Mouse (Mus musculus) olfactory bulb, adult 2 months (tissue): ENCODE measurements around the gene Zmynd12. TPM values are rescaled to one million over a fixed set of nuclear protein-coding genes. Genes with fewer than 3 reads are reported as not detected.

Source experiments
- H3K27ac ChIP-seq: fragments of 200-500 bp; 2 replicates; pipeline ENCODE4 v1.5.1; 2012; ENCODE audit warnings: low read depth, low read length; ENCODE audit not compliant: insufficient read depth
- H3K4me1 ChIP-seq: fragments of 200-500 bp; 2 replicates; pipeline ENCODE4 v1.6.1; 2012; ENCODE audit warnings: low read length; ENCODE audit not compliant: control insufficient read depth, insufficient read depth
- H3K4me3 ChIP-seq: fragments of 200-500 bp; 2 replicates; pipeline ENCODE4 v1.5.1; 2012; ENCODE audit warnings: mild to moderate bottlenecking, low read depth, low read length, moderate library complexity; ENCODE audit not compliant: insufficient read depth
- CTCF ChIP-seq: fragments of 200-500 bp; IDR thresholded peaks from 2 replicates; pipeline ENCODE4 v1.5.1; 2012; ENCODE audit warnings: low read depth, mild to moderate bottlenecking, low read length, moderate library complexity; ENCODE audit not compliant: insufficient read depth
- POLR2A ChIP-seq: fragments of 200-500 bp; IDR thresholded peaks from 2 replicates; pipeline ENCODE4 v1.6.1; 2012; ENCODE audit warnings: mild to moderate bottlenecking, low read depth, low read length, moderate library complexity; ENCODE audit not compliant: insufficient read depth
- WGBS: fragments of 180-500 bp; shearing (Covaris S2); methylation state at CpG from one replicate; pipeline ENCODE4 v1.1.7; 2018; 5-methylcytosine and 5-hydroxymethylcytosine counted together
- polyA plus RNA-seq: library from polyadenylated mRNA; stranded (reverse); fragments of >200 nt; gene quantifications from 2 replicates; pipeline ENCODE4 v1.2.4, GENCODE M21; 2012; ENCODE audit warnings: low replicate concordance; ENCODE audit not compliant: missing spikeins, insufficient read depth, insufficient read length

The Zmynd12 gene
- polyA plus RNA-seq, 1 experiment = not detected

GRCm38 (mm10) chr4:119462457-119462856 is 39.8 kb downstream of the Zmynd12 start:
- Histone ChIP-seq H3K4me3 (no peak overlapping the region), H3K4me1 (peaks cover 25% of the 10 kb centered on the region), H3K27ac (peak overlapping the region; percentile 71)
- no peak for TF ChIP-seq CTCF
- TF ChIP-seq POLR2A = no peak
- 85% methylated on average over 3 of the region's 3 CpGs for WGBS

GRCm38 (mm10) chr4:119462858-119463755 is 40.5 kb downstream of the Zmynd12 start:
- H3K27ac ChIP-seq = peak overlapping the region; percentile 71
- WGBS = 11% methylated on average over 11 of the region's 11 CpGs
- TF ChIP-seq POLR2A (no peak), CTCF (no peak)
- peaks cover 28% of the 10 kb centered on the region for H3K4me1 ChIP-seq
- no peak overlapping the region for H3K4me3 ChIP-seq

GRCm38 (mm10) chr4:119463756-119464419 is 41.3 kb downstream of the Zmynd12 start:
- peak overlapping the region; percentile 71 for H3K27ac ChIP-seq
- H3K4me3 ChIP-seq = no peak overlapping the region
- WGBS = 59% methylated on average over 13 of the region's 13 CpGs
- peaks cover 30% of the 10 kb centered on the region for H3K4me1 ChIP-seq
- TF ChIP-seq CTCF (no peak), POLR2A (no peak)

DNA sequence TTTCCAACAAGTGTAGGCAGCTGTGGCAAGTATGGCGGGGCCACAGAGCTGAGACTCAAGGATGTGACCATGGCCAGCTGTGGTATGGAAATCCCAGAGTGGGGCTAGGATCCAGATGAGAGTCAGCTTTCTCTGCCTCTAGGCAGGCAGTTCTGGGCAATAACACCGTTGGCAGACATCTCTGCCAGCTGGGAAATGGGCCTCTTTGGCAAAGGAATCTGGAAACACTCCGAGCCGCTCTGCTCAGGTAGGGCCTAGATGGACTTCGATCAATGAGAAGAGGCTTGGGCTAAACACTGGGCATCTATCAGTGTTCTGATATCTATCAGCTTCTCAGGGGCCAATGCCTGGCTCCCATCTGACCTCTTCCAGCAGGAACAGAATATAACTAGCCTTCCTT is 43.2 kb downstream of the Zmynd12 start:
- H3K27ac ChIP-seq = no peak overlapping the region
- TF ChIP-seq POLR2A = no peak
- TF ChIP-seq CTCF = no peak
- peaks cover 26% of the 10 kb centered on the region for H3K4me1 ChIP-seq
- H3K4me3 ChIP-seq = no peak overlapping the region
- 86% methylated on average over 5 of the region's 5 CpGs for WGBS

GRCm38 (mm10) chr4:119467720-119468380 is 45.2 kb downstream of the Zmynd12 start:
- Histone ChIP-seq H3K4me3 (no peak overlapping the region), H3K27ac (no peak overlapping the region), H3K4me1 (peaks cover 16% of the 10 kb centered on the region)
- TF ChIP-seq CTCF (no peak), POLR2A (no peak)
- 65% methylated on average over 16 of the region's 16 CpGs for WGBS

DNA sequence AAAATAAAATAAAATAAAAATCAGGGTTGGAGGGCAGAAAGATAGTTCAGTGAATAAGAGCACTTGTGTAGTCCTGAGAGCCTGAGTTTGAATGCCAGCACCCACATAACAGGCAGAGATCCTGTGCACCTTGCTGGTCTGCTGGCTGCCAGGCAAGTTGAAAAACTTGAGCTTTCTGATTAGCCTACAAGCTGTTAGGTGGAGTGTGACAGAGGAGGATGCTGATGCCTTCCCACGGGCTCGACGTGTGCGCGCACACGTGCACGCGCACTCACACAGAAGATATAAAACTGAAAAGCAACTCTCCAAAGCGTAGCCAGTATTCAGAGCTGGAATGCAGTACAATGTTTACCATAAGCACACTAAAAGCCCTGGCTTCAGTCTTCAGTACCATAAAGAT is 49.9 kb downstream of the Zmynd12 start:
- TF ChIP-seq CTCF = no peak
- TF ChIP-seq POLR2A = no peak
- 84% methylated on average over 9 of the region's 9 CpGs for WGBS
- no peak overlapping the region for H3K4me3 ChIP-seq
- peaks cover 5% of the 10 kb centered on the region; the same call in 1 of the 2 replicates for H3K4me1 ChIP-seq
- H3K27ac ChIP-seq = no peak overlapping the region

DNA sequence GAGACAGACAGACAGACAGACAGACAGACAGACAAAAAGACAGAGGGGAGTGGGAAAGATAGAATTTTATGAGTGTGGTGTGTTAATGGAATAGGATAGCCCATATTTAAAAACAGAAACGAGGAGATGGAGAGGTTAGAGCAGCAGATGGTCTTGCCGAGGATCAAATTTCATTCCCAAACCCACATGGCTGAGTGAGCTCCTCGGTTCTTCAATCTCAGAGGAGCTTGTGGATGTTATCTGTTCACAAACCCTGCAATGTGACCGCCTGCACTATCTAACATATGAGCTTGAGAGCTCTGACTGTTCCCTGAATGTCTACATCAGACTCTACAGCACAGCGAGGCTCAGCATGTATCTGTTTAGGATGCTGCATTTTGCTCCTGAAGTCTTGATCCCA is 50.5 kb downstream of the Zmynd12 start:
- H3K4me1 ChIP-seq = peaks cover 2% of the 10 kb centered on the region; the same call in 1 of the 2 replicates
- WGBS = 74% methylated on average over 5 of the region's 5 CpGs
- H3K4me3 ChIP-seq = no peak overlapping the region
- H3K27ac ChIP-seq = no peak overlapping the region
- TF ChIP-seq POLR2A (no peak), CTCF (no peak)

- Histone ChIP-seq H3K27ac (no peak overlapping the region), H3K4me1 (0 out of 2 replicates have a peak, but pooled peaks cover 3% of the 10 kb centered on the region), H3K4me3 (no peak overlapping the region)
- TF ChIP-seq CTCF (no peak), POLR2A (no peak)
- WGBS = 64% methylated on average over 9 of the region's 9 CpGs
Observed at GRCm38 (mm10) chr4:119483051-119483450, 60.4 kb downstream of the Zmynd12 start.

- H3K4me1 ChIP-seq = 0 out of 2 replicates have a peak, but pooled peaks cover 3% of the 10 kb centered on the region
- no peak for TF ChIP-seq CTCF
- 78% methylated on average over 7 of the region's 7 CpGs for WGBS
- H3K4me3 ChIP-seq = no peak overlapping the region
- no peak overlapping the region for H3K27ac ChIP-seq
Observed at GRCm38 (mm10) chr4:119484882-119485281, 62.3 kb downstream of the Zmynd12 start.
